Mouse (Mus musculus) testis, adult 2 months (tissue): ENCODE measurements around the gene Ak8.

Experiments
- CTCF ChIP-seq: fragments of 200-500 bp; IDR thresholded peaks from 2 replicates; pipeline ENCODE4 v1.5.1; 2012; ENCODE audit warnings: low read depth, mild to moderate bottlenecking, inconsistent platforms, low read length, moderate library complexity; ENCODE audit not compliant: control insufficient read depth, insufficient read depth, insufficient replicate concordance
- POLR2A ChIP-seq: fragments of 200-500 bp; IDR thresholded peaks from 2 replicates; pipeline ENCODE4 v1.6.1; 2012; ENCODE audit warnings: low read depth, mild to moderate bottlenecking, inconsistent platforms, low read length, moderate library complexity; ENCODE audit not compliant: control insufficient read depth

DNA sequence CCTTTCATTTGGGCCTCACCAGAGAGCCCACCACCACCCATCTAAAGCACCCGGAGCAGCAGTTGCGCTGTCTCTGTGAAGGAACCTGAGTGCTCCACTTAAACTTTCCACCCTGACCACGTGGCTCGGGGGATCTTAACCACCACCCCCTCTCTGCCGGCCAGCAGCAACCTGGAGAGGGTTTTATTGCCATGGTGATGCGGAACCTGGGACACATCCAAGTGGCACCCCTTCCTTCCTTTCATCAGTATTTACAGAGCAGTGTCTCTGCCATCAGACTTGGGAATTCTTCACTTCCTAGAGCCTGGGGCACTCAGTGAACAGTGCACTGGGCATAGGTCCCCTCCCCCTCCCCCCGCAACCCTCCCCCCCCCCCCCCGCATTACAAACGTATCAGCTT lies 23.9 kb downstream of the Ak8 start:
- no peak for TF ChIP-seq CTCF
- no peak for TF ChIP-seq POLR2A
